Comparison of ENCODE assay signal across 14 mouse cellular contexts in the genomic region with DNA sequence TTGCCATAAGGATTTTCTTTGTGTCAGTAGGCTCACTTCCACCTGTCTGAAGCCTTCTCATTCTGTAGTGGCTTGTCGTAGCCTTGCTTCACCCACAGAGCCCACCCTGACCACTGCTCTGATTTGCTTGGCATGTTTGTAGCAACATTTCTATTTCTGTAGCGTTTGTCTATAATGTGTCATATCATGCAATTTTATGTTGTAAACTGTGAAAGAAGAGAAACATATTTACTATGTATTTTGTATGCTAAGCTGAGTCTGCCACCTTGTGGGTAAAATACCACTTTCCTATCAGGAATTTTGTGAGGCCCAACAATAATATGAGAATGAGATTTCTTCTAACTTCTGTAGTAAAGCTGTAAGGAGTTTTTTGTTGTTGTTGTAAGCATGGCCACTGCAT. TPM values are rescaled to one million over a fixed set of nuclear protein-coding genes. Genes with fewer than 3 reads are reported as not detected.
A peak's percentile ranks its signal among the peaks of the same experiment; 100 is the strongest.
DNase-seq lines count a peak whose midpoint lies in the region; ATAC-seq and TF ChIP-seq lines count a peak whose summit lies in the region.
"Had no signal": no experiment of that assay in that cellular context is flagged by ENCODE, and none has a peak within 500 bp of the region (broad histone marks: within the 10 kb centered on the region; RNA-seq: fewer than 3 reads in every experiment).

No protein-coding gene starts in this region.

- no peaks in the 10 kb centered on the region for H3K9me3 ChIP-seq in liver, embryonic 12.5 days (replicated peaks)
- no peaks in the 10 kb centered on the region for H3K9me3 ChIP-seq in CH12.LX (replicated peaks; ENCODE audit: low read length)
- no peaks in the 10 kb centered on the region for H3K9me3 ChIP-seq in lung, postnatal 0 days (ENCODE audit: low read length)
- H3K9me3 ChIP-seq: heart, embryonic 15.5 days; limb, embryonic 15.5 days; midbrain, embryonic 12.5 days had no signal

- ATAC-seq in frontal cortex, adult (ENCODE audit: low TSS enrichment) = peak; percentile 44; the same call in 1 of the 2 replicates
- ATAC-seq in liver, embryonic 12.5 days = no peak
- peak; percentile 81 for ATAC-seq in lung, postnatal 0 days

- TF ChIP-seq POLR2A in liver, adult 2 months (IDR thresholded peaks at IDR 0.05; ENCODE audit: extremely low read depth, insufficient read depth, low read length) = no peak
- no peak for TF ChIP-seq POLR2A in CH12.LX (IDR thresholded peaks at IDR 0.05; ENCODE audit: low read depth, low read length)

- H3K4me2 ChIP-seq in liver, embryonic 12.5 days = no peak overlapping the region
- H3K4me2 ChIP-seq in CH12.LX (ENCODE audit: insufficient read depth, low read depth, poor library complexity, severe bottlenecking) = no peak overlapping the region
- H3K4me2 ChIP-seq in lung, postnatal 0 days (replicated peaks; ENCODE audit: low read depth, low read length) = no peak overlapping the region
- H3K4me2 ChIP-seq: heart, embryonic 15.5 days; limb, embryonic 15.5 days; midbrain, embryonic 12.5 days had no signal

- 76% methylated on average over 2 of the region's 2 CpGs for WGBS in liver, adult 2 months
- 55% methylated on average over 2 of the region's 2 CpGs for WGBS in liver, embryonic 12.5 days (ENCODE audit: insufficient replicate concordance)
- WGBS in lung, postnatal 0 days = 40% methylated on average over 2 of the region's 2 CpGs

- no peak overlapping the region for H3K27ac ChIP-seq in liver, adult 2 months (replicated peaks; ENCODE audit: insufficient read depth, low read depth, low read length)
- no peak overlapping the region for H3K27ac ChIP-seq in liver, embryonic 12.5 days
- H3K27ac ChIP-seq in CH12.LX (ENCODE audit: insufficient read depth, low read depth) = no peak overlapping the region
- H3K27ac ChIP-seq in lung, postnatal 0 days (ENCODE audit: low read length) = no peak overlapping the region
- H3K27ac ChIP-seq: heart, embryonic 15.5 days; limb, embryonic 15.5 days; midbrain, embryonic 12.5 days had no signal

- H3K9ac ChIP-seq in liver, adult 2 months (ENCODE audit: low read depth, low read length) = no peak overlapping the region
- H3K9ac ChIP-seq in liver, embryonic 12.5 days = no peak overlapping the region
- no peak overlapping the region for H3K9ac ChIP-seq in CH12.LX (ENCODE audit: insufficient read depth, low read depth)
- no peak overlapping the region for H3K9ac ChIP-seq in lung, postnatal 0 days (replicated peaks; ENCODE audit: low read depth)
- H3K9ac ChIP-seq: heart, embryonic 15.5 days; limb, embryonic 15.5 days; midbrain, embryonic 12.5 days had no signal

- H3K4me1 ChIP-seq in liver, adult 2 months (ENCODE audit: control insufficient read depth, insufficient read depth, low read length) = no peaks in the 10 kb centered on the region
- H3K4me1 ChIP-seq in liver, embryonic 12.5 days = no peaks in the 10 kb centered on the region
- H3K4me1 ChIP-seq in CH12.LX (ENCODE audit: control insufficient read depth in 1 of 2, insufficient read depth in 2 of 2) = peaks cover 5 to 10% of the 10 kb centered on the region in 2 experiments; a peak in 3 of 4 replicates
- H3K4me1 ChIP-seq in lung, postnatal 0 days (ENCODE audit: insufficient read depth, low read depth, low read length) = no peaks in the 10 kb centered on the region
- H3K4me1 ChIP-seq: heart, embryonic 15.5 days; limb, embryonic 15.5 days; midbrain, embryonic 12.5 days had no signal

- TF ChIP-seq EP300 in CH12.LX (IDR thresholded peaks at IDR 0.05; ENCODE audit: low read length) = no peak
- TF ChIP-seq EP300 in lung, postnatal 0 days (IDR thresholded peaks at IDR 0.05) = peak; percentile 67

- peak; percentile 29; the same call in 1 of the 2 replicates for TF ChIP-seq CTCF in liver, adult 2 months (IDR thresholded peaks at IDR 0.05; ENCODE audit: low read depth, low read length)
- TF ChIP-seq CTCF in CH12.LX (conservative IDR thresholded peaks at IDR 0.05 in 1 of 2, IDR thresholded peaks at IDR 0.05 in 1 of 2; ENCODE audit: low read depth in 2 of 2, low read length in 2 of 2) = peak in 1 of 2 experiments; percentile 59; a peak in 2 of 4 replicates
- peak; percentile 68 for TF ChIP-seq CTCF in lung, postnatal 0 days (IDR thresholded peaks at IDR 0.05)

- no peaks in the 10 kb centered on the region for H3K79me2 ChIP-seq in liver, adult 2 months (ENCODE audit: control insufficient read depth, insufficient read depth, low read length)
- no peaks in the 10 kb centered on the region for H3K79me2 ChIP-seq in CH12.LX (replicated peaks; ENCODE audit: control insufficient read depth, extremely low read depth, insufficient read depth, poor library complexity, severe bottlenecking)

- H3K4me3 ChIP-seq in liver, adult 2 months (ENCODE audit: insufficient read depth, low read depth, low read length) = no peak overlapping the region
- no peak overlapping the region for H3K4me3 ChIP-seq in liver, embryonic 12.5 days
- no peak overlapping the region for H3K4me3 ChIP-seq in CH12.LX (replicated peaks in 1 of 3; ENCODE audit: low read depth in 2 of 3, low read length in 2 of 3, poor library complexity in 1 of 3)
- H3K4me3 ChIP-seq in lung, postnatal 0 days (ENCODE audit: low read depth, low read length) = no peak overlapping the region
- H3K4me3 ChIP-seq: erythroblast, embryonic 14.5 days; heart, embryonic 15.5 days; limb, embryonic 15.5 days; midbrain, embryonic 12.5 days had no signal

- no peaks in the 10 kb centered on the region for H3K27me3 ChIP-seq in liver, adult 2 months (ENCODE audit: control insufficient read depth, insufficient read depth, low read length)
- peaks cover 5% of the 10 kb centered on the region; the same call in 1 of the 2 replicates for H3K27me3 ChIP-seq in liver, embryonic 12.5 days (replicated peaks)
- H3K27me3 ChIP-seq in CH12.LX (replicated peaks) = no peaks in the 10 kb centered on the region
- no peaks in the 10 kb centered on the region for H3K27me3 ChIP-seq in lung, postnatal 0 days (replicated peaks; ENCODE audit: insufficient read depth, low read length)
- H3K27me3 ChIP-seq: heart, embryonic 15.5 days; limb, embryonic 15.5 days; midbrain, embryonic 12.5 days had no signal

- H3K36me3 ChIP-seq in liver, adult 2 months (ENCODE audit: control insufficient read depth, insufficient read depth, low read length) = no peaks in the 10 kb centered on the region
- no peaks in the 10 kb centered on the region for H3K36me3 ChIP-seq in liver, embryonic 12.5 days
- no peaks in the 10 kb centered on the region for H3K36me3 ChIP-seq in CH12.LX (replicated peaks in 1 of 2; ENCODE audit: control insufficient read depth in 1 of 2, insufficient read depth in 1 of 2, low read length in 1 of 2)
- H3K36me3 ChIP-seq in lung, postnatal 0 days (ENCODE audit: insufficient read depth, low read length) = 0 out of 2 replicates have a peak, but pooled peaks cover 4% of the 10 kb centered on the region
- H3K36me3 ChIP-seq: midbrain, embryonic 12.5 days had no signal

- TF ChIP-seq RAD21 in CH12.LX (IDR thresholded peaks at IDR 0.05; ENCODE audit: low read depth, low read length) = peak; percentile 64

- DNase-seq in frontal cortex, postnatal 25 days (ENCODE audit: low spot score in 2 of 2) = no peak
- DNase-seq in liver, adult 2 months (ENCODE audit: extremely low read depth, low read depth, low spot score) = no peak
- no peak for DNase-seq in CH12.LX (ENCODE audit: extremely low read depth)
- DNase-seq in lung, postnatal 0 days (ENCODE audit: low spot score) = peak; percentile 86
- DNase-seq in cerebellum, postnatal 4 days (ENCODE audit: low spot score in 2 of 2) = no peak
- DNase-seq in gastrocnemius, postnatal 4 days (ENCODE audit: low spot score in 2 of 2) = no peak
- DNase-seq: cerebellum, postnatal 14 days; kidney, adult 11 months had no signal

- dilution Hi-C loops in CH12.LX (cut with MboI; ENCODE audit: extremely low pct_ligation_motif_present, extremely low pct_unique_long_range_greater_than_20kb, low sequenced_read_pairs) = no loop called here

- in situ Hi-C loops in CH12.LX (cut with MboI; ENCODE audit: low pct_ligation_motif_present, low pct_unique_long_range_greater_than_20kb, low sequenced_read_pairs) = no loop called here

TF ChIP-seq in CH12.LX, 34 proteins besides CTCF, POLR2A, EP300 and RAD21:
- TF ChIP-seq SMC3 (IDR thresholded peaks at IDR 0.05; ENCODE audit: low read depth, low read length) = peak; percentile 55
- no peak for TF ChIP-seq CHD2 (IDR thresholded peaks at IDR 0.05; ENCODE audit: low read length)
- TF ChIP-seq PAX5 (IDR thresholded peaks at IDR 0.05; ENCODE audit: low read length) = no peak
- no peak for TF ChIP-seq MAX (IDR thresholded peaks at IDR 0.05; ENCODE audit: low read length)
- no peak for TF ChIP-seq NRF1 (IDR thresholded peaks at IDR 0.05; ENCODE audit: low read depth, low read length)
- no peak for TF ChIP-seq NELFE (IDR thresholded peaks at IDR 0.05; ENCODE audit: low read depth, low read length)
- TF ChIP-seq BHLHE40 (IDR thresholded peaks at IDR 0.05; ENCODE audit: low read depth, low read length) = no peak

RNA-seq across cellular contexts. Expression of a gene that starts 41.3 kb away (rescaled TPM):
- 3.3 and 4.4 TPM in 2 replicates for total RNA-seq in liver, adult 2 months (2014; rRNA removed)
- 0.78 and 1.4 TPM in 2 replicates for polyA plus RNA-seq in liver, adult 2 months (2012; rRNA removed)
- 1.4 and 1.7 TPM in 2 replicates for polyA plus RNA-seq in liver, embryonic 12.5 days (2016; fragmentation: Nextera tagmentation; extraction: Ambion mirVana)
- 0.67 and 0.81 TPM in 2 replicates for total RNA-seq in CH12.LX (2012; rRNA removed)
- 0.16 and 0.23 TPM in 2 replicates for total RNA-seq in CH12.LX (2014; rRNA removed)
- polyA plus RNA-seq in CH12.LX (2012; ENCODE audit: insufficient read length, low read depth) = 0.76 and 1.1 TPM in 2 replicates
- polyA plus RNA-seq in lung, postnatal 0 days (2015; fragmentation: Nextera tagmentation; extraction: Ambion mirVana) = 15.4 and 17.8 TPM in 2 replicates
- total RNA-seq in gastrocnemius, postnatal 4 days (2021) = 10 to 100 TPM; 25.6 to 30.7 TPM
